ENCODE assay signal across 8 mouse cellular contexts in genomic region chr11:119912845-119913244, GRCm38 (mm10). TPM values are rescaled to one million over a fixed set of nuclear protein-coding genes. Genes with fewer than 3 reads are reported as not detected.
A peak's percentile ranks its signal among the peaks of the same experiment; 100 is the strongest.
DNase-seq lines count a peak whose midpoint lies in the region; ATAC-seq and TF ChIP-seq lines count a peak whose summit lies in the region.

No protein-coding gene starts in this region.

- TF ChIP-seq CTCF in cerebellum, adult 2 months (IDR thresholded peaks at IDR 0.05; ENCODE audit: borderline replicate concordance, insufficient read depth, low read depth, low read length), result no peak
- no peak for TF ChIP-seq CTCF in spleen, adult 2 months (IDR thresholded peaks at IDR 0.05; ENCODE audit: extremely low read depth, insufficient read depth, insufficient read length, insufficient replicate concordance)

- peaks cover 21% of the 10 kb centered on the region; the same call in 1 of the 2 replicates for H3K4me1 ChIP-seq in cerebellum, adult 2 months (ENCODE audit: control insufficient read depth, insufficient read depth, low read length)
- peaks cover 18% of the 10 kb centered on the region; the same call in 1 of the 2 replicates for H3K4me1 ChIP-seq in spleen, adult 2 months (ENCODE audit: control insufficient read depth, insufficient read depth, insufficient read length)
- peaks cover 42% of the 10 kb centered on the region for H3K4me1 ChIP-seq in liver, embryonic 12.5 days
- peaks cover 30% of the 10 kb centered on the region for H3K4me1 ChIP-seq in stomach, embryonic 16.5 days (ENCODE audit: control insufficient read depth, insufficient read depth, low read length)

- ATAC-seq in liver, embryonic 12.5 days, result no peak
- ATAC-seq in stomach, embryonic 16.5 days (ENCODE audit: insufficient read depth, low FRiP score), result no peak

- no peak for DNase-seq in cerebellum, adult 2 months
- no peak for DNase-seq in cerebellum, postnatal 4 days (ENCODE audit: low spot score in 2 of 2)
- no peak for DNase-seq in spleen, adult 2 months (ENCODE audit: low read depth in 1 of 2, low spot score in 2 of 2)
- no peak for DNase-seq in spleen, postnatal 36 days (ENCODE audit: low spot score in 2 of 2)
- no peak for DNase-seq in cerebellum, adult 9-11 months
- DNase-seq in gastrocnemius, adult 8-10 months (ENCODE audit: low spot score in 2 of 2), result no peak

- H3K4me2 ChIP-seq in liver, embryonic 12.5 days, result peak overlapping the region; percentile 92
- peak overlapping the region; percentile 64 for H3K4me2 ChIP-seq in stomach, embryonic 16.5 days (ENCODE audit: low read depth, low read length)

- H3K9ac ChIP-seq in liver, embryonic 12.5 days, result peak overlapping the region; percentile 87
- peak overlapping the region; percentile 95 for H3K9ac ChIP-seq in stomach, embryonic 16.5 days (ENCODE audit: low read length)

- H3K27ac ChIP-seq in cerebellum, adult 2 months (ENCODE audit: insufficient read depth, low read length), result peak overlapping the region; percentile 62
- peak overlapping the region; percentile 1; the same call in 1 of the 2 replicates for H3K27ac ChIP-seq in spleen, adult 2 months (ENCODE audit: insufficient read depth, low read length)
- H3K27ac ChIP-seq in liver, embryonic 12.5 days, result no peak overlapping the region
- peak overlapping the region; percentile 84; the same call in 1 of the 2 replicates for H3K27ac ChIP-seq in stomach, embryonic 16.5 days (ENCODE audit: low read length)

- no peaks in the 10 kb centered on the region for H3K9me3 ChIP-seq in liver, embryonic 12.5 days (replicated peaks)
- H3K9me3 ChIP-seq in stomach, embryonic 16.5 days (replicated peaks; ENCODE audit: control insufficient read depth, low read length), result no peaks in the 10 kb centered on the region

- H3K36me3 ChIP-seq in spleen, adult 2 months (ENCODE audit: control insufficient read depth, insufficient read depth, low read length), result peaks cover 14% of the 10 kb centered on the region
- peaks cover 24% of the 10 kb centered on the region for H3K36me3 ChIP-seq in liver, embryonic 12.5 days
- 0 out of 2 replicates have a peak, but pooled peaks cover 8% of the 10 kb centered on the region for H3K36me3 ChIP-seq in stomach, embryonic 16.5 days (ENCODE audit: control insufficient read depth, insufficient read depth, low read length)

- peak overlapping the region; percentile 89 for H3K4me3 ChIP-seq in cerebellum, adult 2 months (replicated peaks; ENCODE audit: insufficient read depth, low read depth, low read length)
- no peak overlapping the region for H3K4me3 ChIP-seq in spleen, adult 2 months (ENCODE audit: extremely low read depth, insufficient read depth, insufficient read length)
- H3K4me3 ChIP-seq in liver, embryonic 12.5 days, result peak overlapping the region; percentile 92
- H3K4me3 ChIP-seq in stomach, embryonic 16.5 days (replicated peaks; ENCODE audit: low read length), result peak overlapping the region; percentile 90

- 6% methylated on average over 7 of the region's 7 CpGs for WGBS in cerebellum, adult 2 months
- WGBS in spleen, adult 2 months, result 54% methylated on average over 7 of the region's 7 CpGs
- WGBS in liver, embryonic 12.5 days (ENCODE audit: insufficient replicate concordance), result 36% methylated on average over 7 of the region's 7 CpGs
- WGBS in stomach, embryonic 16.5 days, result 13% methylated on average over 7 of the region's 7 CpGs

- H3K27me3 ChIP-seq in cerebellum, adult 2 months (ENCODE audit: control insufficient read depth, insufficient read depth, low read length), result no peaks in the 10 kb centered on the region
- no peaks in the 10 kb centered on the region for H3K27me3 ChIP-seq in spleen, adult 2 months (ENCODE audit: control insufficient read depth, insufficient read depth, low read length)
- H3K27me3 ChIP-seq in liver, embryonic 12.5 days (replicated peaks), result peaks cover 11% of the 10 kb centered on the region; the same call in 1 of the 2 replicates
- H3K27me3 ChIP-seq in stomach, embryonic 16.5 days (ENCODE audit: control insufficient read depth, insufficient read depth, low read length), result no peaks in the 10 kb centered on the region

- no peak for TF ChIP-seq POLR2A in cerebellum, adult 2 months (IDR thresholded peaks at IDR 0.05; ENCODE audit: borderline replicate concordance, insufficient read depth, low read length)
- no peak for TF ChIP-seq POLR2A in spleen, adult 2 months (IDR thresholded peaks at IDR 0.05; ENCODE audit: low read depth, low read length)

RNA-seq across cellular contexts. Expression of gene Chmp6, which starts 0.4 kb away (rescaled TPM):
- 41.9 and 43.9 TPM in 2 replicates for polyA plus RNA-seq in cerebellum, adult 2 months (2012; rRNA removed)
- polyA plus RNA-seq in spleen, adult 2 months (2012; rRNA removed), result 31.2 and 36.6 TPM in 2 replicates
- 45.9 and 48.6 TPM in 2 replicates for polyA plus RNA-seq in liver, embryonic 12.5 days (2016; fragmentation: Nextera tagmentation; extraction: Ambion mirVana)
- 80.1 and 82.0 TPM in 2 replicates for polyA plus RNA-seq in stomach, embryonic 16.5 days (2015; fragmentation: Nextera tagmentation; extraction: Ambion mirVana)
- total RNA-seq in gastrocnemius, adult 8-10 months (2022), result 10 to 100 TPM; 26.4 to 32.0 (median 30.1) TPM

RNA-seq across cellular contexts. Expression of gene Baiap2, which starts 29.7 kb away (rescaled TPM):
- polyA plus RNA-seq in cerebellum, adult 2 months (2012; rRNA removed), result 116 and 141 TPM in 2 replicates
- 17.3 and 22.9 TPM in 2 replicates for polyA plus RNA-seq in spleen, adult 2 months (2012; rRNA removed)
- polyA plus RNA-seq in liver, embryonic 12.5 days (2016; fragmentation: Nextera tagmentation; extraction: Ambion mirVana), result 6.2 and 7.0 TPM in 2 replicates
- polyA plus RNA-seq in stomach, embryonic 16.5 days (2015; fragmentation: Nextera tagmentation; extraction: Ambion mirVana), result 41.4 and 52.6 TPM in 2 replicates
- total RNA-seq in gastrocnemius, adult 8-10 months (2022), result 1 to 10 TPM in 2 of 4 experiments, under 1 TPM in 2; 0.56 to 1.7 (median 1.2) TPM
